Mouse (Mus musculus): ENCODE data around the gene Olfr1076. TPM values are rescaled to one million over a fixed set of nuclear protein-coding genes. Genes with fewer than 3 reads are reported as not detected.

Gene Olfr1076
- polyA plus RNA-seq (2021; fragmentation: Nextera tagmentation): not detected in 2 replicates
- long read RNA-seq, experiment 1: 0 reads
- long read RNA-seq, experiment 2: 0 reads

DNA sequence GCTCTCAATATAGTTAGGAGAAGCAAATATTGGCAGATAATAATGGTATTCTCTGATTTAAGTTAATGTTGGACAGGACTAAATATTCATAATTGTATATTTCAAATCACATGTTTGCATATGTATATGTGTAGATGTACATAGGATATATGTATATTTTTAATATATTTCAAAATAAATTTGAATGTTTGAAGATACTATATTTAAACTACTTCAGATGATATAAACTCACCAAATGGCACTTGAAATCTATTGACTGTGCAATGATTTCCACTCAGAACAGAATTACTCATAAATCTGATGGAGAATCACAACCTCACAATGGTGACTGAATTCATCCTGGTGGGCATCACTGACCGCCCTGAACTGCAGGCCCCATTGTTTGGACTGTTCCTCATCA lies at the start of gene Olfr1076:
TSS of gene Olfr1076 (plus strand) at position 301 of the 400 bp plus-strand sequence.

DNA sequence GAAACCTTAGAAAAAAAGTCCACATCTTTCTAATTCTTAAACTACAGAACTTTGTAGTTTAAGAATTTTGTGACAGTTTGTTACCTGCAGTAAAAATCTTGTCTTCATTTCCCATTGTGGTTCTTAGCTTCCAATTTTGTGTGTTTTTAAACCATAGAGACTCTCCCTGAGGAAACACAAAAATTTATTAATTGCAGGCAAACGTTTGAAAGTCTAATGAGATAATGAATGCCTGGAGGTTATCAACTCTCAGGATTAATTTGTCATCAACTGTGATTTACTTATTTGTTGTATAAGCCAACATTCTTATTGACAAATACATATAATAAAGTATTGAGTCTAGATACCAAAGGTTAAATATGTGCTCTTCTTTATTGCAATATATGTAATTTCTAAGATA lies 21.0 kb upstream of the Olfr1076 start, which contains the start of gene Olfr228:
TSS of gene Olfr228 (minus strand) at position 101 of the 400 bp plus-strand sequence.

DNA sequence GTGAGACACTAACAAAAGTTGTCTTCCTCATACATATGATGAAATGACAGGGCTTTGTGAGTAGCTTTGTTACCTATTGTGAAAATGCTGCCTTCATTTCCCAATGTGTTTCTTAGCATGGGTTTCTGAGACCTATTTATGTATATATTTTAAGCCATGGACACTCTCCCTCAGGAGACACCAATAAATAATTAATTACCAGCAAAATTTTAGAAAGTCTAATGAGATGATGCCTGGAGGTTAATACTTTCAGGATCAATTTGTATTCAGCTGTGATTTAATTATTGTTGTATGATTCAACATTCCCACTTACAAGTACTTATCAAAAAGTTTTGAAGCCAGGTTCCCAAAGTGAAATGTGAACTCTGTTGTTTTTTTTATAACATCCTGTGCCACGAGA lies 34.1 kb downstream of the Olfr1076 start, which contains the start of gene Olfr1079:
TSS of gene Olfr1079 (minus strand) at position 101 of the 400 bp plus-strand sequence.

DNA sequence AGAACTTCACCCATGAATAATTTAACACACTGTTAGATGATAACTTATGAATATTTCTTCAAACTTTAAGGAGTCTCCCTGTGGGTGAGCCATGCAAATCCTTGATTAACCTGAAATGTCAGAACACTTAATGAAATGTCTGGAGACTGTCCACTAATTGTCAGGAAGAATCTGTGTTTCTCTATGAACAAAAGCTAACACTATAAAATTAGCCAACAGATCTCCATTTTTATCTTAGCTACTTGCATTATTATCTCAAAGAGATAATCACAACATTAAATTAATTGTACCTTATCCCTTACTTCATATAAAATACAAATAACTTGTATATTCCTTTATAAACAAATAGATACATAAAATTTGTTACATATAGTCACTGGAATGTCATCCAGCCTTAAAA lies 49.9 kb downstream of the Olfr1076 start, which contains the start of gene Olfr1080:
TSS of gene Olfr1080 (minus strand) at position 101 of the 400 bp plus-strand sequence.

Other genes with a start within 250 kb of the Olfr1076 start
- not detected in 2 replicates for gene Olfr1051, start 229.4 kb upstream of the Olfr1076 start, polyA plus RNA-seq (2021; fragmentation: Nextera tagmentation)
- gene Olfr1052, start 216.0 kb upstream of the Olfr1076 start, polyA plus RNA-seq (2021; fragmentation: Nextera tagmentation): not detected in 2 replicates
- not detected in 2 replicates for gene Olfr1053, start 193.2 kb upstream of the Olfr1076 start, polyA plus RNA-seq (2021; fragmentation: Nextera tagmentation)
- not detected in 2 replicates for gene Olfr1054, start 173.0 kb upstream of the Olfr1076 start, polyA plus RNA-seq (2021; fragmentation: Nextera tagmentation)
- not detected in 2 replicates for gene Olfr1055, start 158.2 kb upstream of the Olfr1076 start, polyA plus RNA-seq (2021; fragmentation: Nextera tagmentation)
- not detected in 2 replicates for gene Olfr1056, start 146.0 kb upstream of the Olfr1076 start, polyA plus RNA-seq (2021; fragmentation: Nextera tagmentation)
- gene Olfr1057, start 130.1 kb upstream of the Olfr1076 start, polyA plus RNA-seq (2021; fragmentation: Nextera tagmentation): not detected in 2 replicates
- gene Olfr1058, start 119.9 kb upstream of the Olfr1076 start, polyA plus RNA-seq (2021; fragmentation: Nextera tagmentation): not detected in 2 replicates
- not detected in 2 replicates for gene Olfr1061, start 94.4 kb upstream of the Olfr1076 start, polyA plus RNA-seq (2021; fragmentation: Nextera tagmentation)
- not detected in 2 replicates for gene Olfr1062, start 81.7 kb upstream of the Olfr1076 start, polyA plus RNA-seq (2021; fragmentation: Nextera tagmentation)
- not detected in 2 replicates for gene Olfr1065, start 57.9 kb upstream of the Olfr1076 start, polyA plus RNA-seq (2021; fragmentation: Nextera tagmentation)
- not detected in 2 replicates for gene Olfr1066, start 52.2 kb upstream of the Olfr1076 start, polyA plus RNA-seq (2021; fragmentation: Nextera tagmentation)
- not detected in 2 replicates for gene Olfr228, start 21.1 kb upstream of the Olfr1076 start, polyA plus RNA-seq (2021; fragmentation: Nextera tagmentation)
- gene Olfr1079, start 34.0 kb downstream of the Olfr1076 start, polyA plus RNA-seq (2021; fragmentation: Nextera tagmentation): not detected in 2 replicates
- gene Olfr1080, start 49.8 kb downstream of the Olfr1076 start, polyA plus RNA-seq (2021; fragmentation: Nextera tagmentation): not detected in 2 replicates
- gene Olfr1082, start 90.5 kb downstream of the Olfr1076 start, polyA plus RNA-seq (2021; fragmentation: Nextera tagmentation): not detected in 2 replicates
- not detected in 2 replicates for gene Olfr1084, start 131.3 kb downstream of the Olfr1076 start, polyA plus RNA-seq (2021; fragmentation: Nextera tagmentation)
- gene Olfr1085, start 153.6 kb downstream of the Olfr1076 start, polyA plus RNA-seq (2021; fragmentation: Nextera tagmentation): not detected in 2 replicates
- not detected in 2 replicates for gene Olfr1086, start 171.6 kb downstream of the Olfr1076 start, polyA plus RNA-seq (2021; fragmentation: Nextera tagmentation)
- not detected in 2 replicates for gene Olfr1087, start 189.9 kb downstream of the Olfr1076 start, polyA plus RNA-seq (2021; fragmentation: Nextera tagmentation)
- not detected in 2 replicates for gene Olfr1089, start 225.2 kb downstream of the Olfr1076 start, polyA plus RNA-seq (2021; fragmentation: Nextera tagmentation)